Mouse (Mus musculus): ENCODE results near the gene Rgl2. TPM values are rescaled to one million over a fixed set of nuclear protein-coding genes. Genes with fewer than 3 reads are reported as not detected.
"Not testable (repeated sequence)": the region's sequence is repeated elsewhere in the genome, so short reads cannot be mapped to it uniquely, and the experiment has no call there.

The Rgl2 gene
- polyA plus RNA-seq, 1 experiment, result 20.1 TPM

- Histone ChIP-seq H3K4me3 (no peak overlapping the region), H3ac (ENCODE audit: control insufficient read depth, insufficient read length) (no peak overlapping the region), H3K36me3 (ENCODE audit: control insufficient read depth, insufficient read depth) (no peaks in the 10 kb centered on the region), H3K79me2 (ENCODE audit: control insufficient read depth, insufficient read depth) (peaks cover 27% of the 10 kb centered on the region), H3K4me2 (ENCODE audit: low read depth) (no peak overlapping the region), H3K27me3 (ENCODE audit: control insufficient read depth, insufficient read depth, insufficient read length) (no peaks in the 10 kb centered on the region)
- TF ChIP-seq POLR2AphosphoS2 (IDR thresholded peaks at IDR 0.05; ENCODE audit: insufficient read length, low read depth) (no peak), MYOD1 (IDR thresholded peaks at IDR 0.05; ENCODE audit: control insufficient read depth in 1 of 3, insufficient read length in 2 of 3, low read depth in 2 of 3) (no peak), SRF (IDR thresholded peaks at IDR 0.05; ENCODE audit: control insufficient read depth, insufficient read length, low read depth) (no peak), REST (IDR thresholded peaks at IDR 0.05; ENCODE audit: insufficient read depth, insufficient read length) (no peak), MYOG (IDR thresholded peaks at IDR 0.05; ENCODE audit: control insufficient read depth in 1 of 3, insufficient read depth in 1 of 3, insufficient read length in 2 of 3, low read depth in 2 of 3) (no peak), TCF12 (IDR thresholded peaks at IDR 0.05; ENCODE audit: insufficient read depth, poor library complexity, severe bottlenecking) (no peak), CEBPB (IDR thresholded peaks at IDR 0.05; ENCODE audit: insufficient read depth, poor library complexity, severe bottlenecking) (no peak), MAX (IDR thresholded peaks at IDR 0.05; ENCODE audit: low read depth) (no peak), E2F4 (IDR thresholded peaks at IDR 0.05; ENCODE audit: insufficient read depth) (no peak), POLR2A (IDR thresholded peaks at IDR 0.05; ENCODE audit: insufficient read length, low read depth) (no peak), USF1 (IDR thresholded peaks at IDR 0.05; ENCODE audit: low read depth) (no peak), TCF3 (IDR thresholded peaks at IDR 0.05; ENCODE audit: insufficient read length, low read depth) (no peak)
Measured at GRCm38 (mm10) chr17:33891357-33891756, 38.0 kb upstream of the Rgl2 start.

GRCm38 (mm10) chr17:33891892-33892291 is 37.5 kb upstream of the Rgl2 start:
- H3K36me3 ChIP-seq (ENCODE audit: control insufficient read depth, insufficient read depth); H3ac ChIP-seq (ENCODE audit: control insufficient read depth, insufficient read length); H3K4me2 ChIP-seq (ENCODE audit: low read depth); H3K4me3 ChIP-seq; H3K27me3 ChIP-seq (ENCODE audit: control insufficient read depth, insufficient read depth, insufficient read length): not testable (repeated sequence)
- peaks cover 27% of the 10 kb centered on the region for H3K79me2 ChIP-seq (ENCODE audit: control insufficient read depth, insufficient read depth)

DNA sequence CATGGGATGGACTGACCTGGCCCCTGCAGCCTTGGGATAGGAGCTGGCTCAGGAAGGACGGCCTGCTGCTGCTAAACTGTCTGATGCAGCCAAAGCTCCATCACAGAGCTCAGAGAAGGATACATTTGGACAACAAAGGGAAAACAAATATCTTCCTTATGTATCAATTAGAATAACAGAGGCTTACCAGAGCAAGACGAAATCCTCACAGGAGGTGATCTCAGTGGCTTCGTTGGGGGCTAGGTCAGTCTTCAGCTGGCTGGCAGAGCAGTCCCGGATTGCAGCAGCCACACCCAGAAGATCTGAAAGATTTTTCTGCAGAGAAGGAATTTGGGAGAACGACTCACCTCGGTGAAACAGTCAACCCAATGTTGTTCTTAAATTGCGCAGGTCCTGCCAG is 36.9 kb upstream of the Rgl2 start:
- no peak for TF ChIP-seq MYOD1 (IDR thresholded peaks at IDR 0.05; ENCODE audit: control insufficient read depth in 1 of 3, insufficient read length in 2 of 3, low read depth in 2 of 3)
- TF ChIP-seq TCF12 (IDR thresholded peaks at IDR 0.05; ENCODE audit: insufficient read depth, poor library complexity, severe bottlenecking), result no peak
- TF ChIP-seq USF1 (IDR thresholded peaks at IDR 0.05; ENCODE audit: low read depth), result no peak
- no peak for TF ChIP-seq SRF (IDR thresholded peaks at IDR 0.05; ENCODE audit: control insufficient read depth, insufficient read length, low read depth)
- TF ChIP-seq CEBPB (IDR thresholded peaks at IDR 0.05; ENCODE audit: insufficient read depth, poor library complexity, severe bottlenecking), result no peak
- TF ChIP-seq POLR2AphosphoS2 (IDR thresholded peaks at IDR 0.05; ENCODE audit: insufficient read length, low read depth), result no peak
- no peak for TF ChIP-seq E2F4 (IDR thresholded peaks at IDR 0.05; ENCODE audit: insufficient read depth)
- no peak for TF ChIP-seq POLR2A (IDR thresholded peaks at IDR 0.05; ENCODE audit: insufficient read length, low read depth)
- no peak for TF ChIP-seq REST (IDR thresholded peaks at IDR 0.05; ENCODE audit: insufficient read depth, insufficient read length)
- no peak for TF ChIP-seq MYOG (IDR thresholded peaks at IDR 0.05; ENCODE audit: control insufficient read depth in 1 of 3, insufficient read depth in 1 of 3, insufficient read length in 2 of 3, low read depth in 2 of 3)
- peaks cover 24% of the 10 kb centered on the region for H3K79me2 ChIP-seq (ENCODE audit: control insufficient read depth, insufficient read depth)
- no peaks in the 10 kb centered on the region for H3K27me3 ChIP-seq (ENCODE audit: control insufficient read depth, insufficient read depth, insufficient read length)
- H3K4me2 ChIP-seq (ENCODE audit: low read depth), result no peak overlapping the region
- H3K4me3 ChIP-seq, result no peak overlapping the region
- H3K36me3 ChIP-seq (ENCODE audit: control insufficient read depth, insufficient read depth), result no peaks in the 10 kb centered on the region
- no peak overlapping the region for H3ac ChIP-seq (ENCODE audit: control insufficient read depth, insufficient read length)

DNA sequence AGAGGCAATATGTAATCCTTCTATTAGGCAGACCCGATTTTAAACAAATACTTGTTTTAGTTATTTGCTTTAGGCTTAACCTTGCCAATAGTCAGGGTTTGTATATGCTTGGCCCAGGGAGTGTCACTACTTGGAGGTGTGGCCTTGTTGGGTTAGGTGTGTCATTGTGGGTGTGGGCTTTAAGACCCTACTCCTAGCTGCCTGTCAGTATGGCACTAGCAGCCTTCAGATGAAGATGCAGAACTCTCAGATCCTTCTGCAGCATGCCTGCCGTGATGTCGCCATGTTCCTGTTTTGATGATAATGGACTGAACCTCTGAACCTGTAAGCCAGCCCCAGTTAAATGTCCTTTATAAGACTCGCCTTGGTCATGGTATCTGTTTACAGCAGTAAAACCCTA is 36.3 kb upstream of the Rgl2 start:
- not testable (repeated sequence) for H3ac ChIP-seq (ENCODE audit: control insufficient read depth, insufficient read length); H3K4me3 ChIP-seq; H3K27me3 ChIP-seq (ENCODE audit: control insufficient read depth, insufficient read depth, insufficient read length)

GRCm38 (mm10) chr17:33897114-33897794 is 32.1 kb upstream of the Rgl2 start:
- no peak for TF ChIP-seq CEBPB (IDR thresholded peaks at IDR 0.05; ENCODE audit: insufficient read depth, poor library complexity, severe bottlenecking)
- no peak for TF ChIP-seq USF1 (IDR thresholded peaks at IDR 0.05; ENCODE audit: low read depth)
- no peak for TF ChIP-seq POLR2AphosphoS2 (IDR thresholded peaks at IDR 0.05; ENCODE audit: insufficient read length, low read depth)
- TF ChIP-seq MAX (IDR thresholded peaks at IDR 0.05; ENCODE audit: low read depth), result no peak
- TF ChIP-seq REST (IDR thresholded peaks at IDR 0.05; ENCODE audit: insufficient read depth, insufficient read length), result no peak
- TF ChIP-seq SRF (IDR thresholded peaks at IDR 0.05; ENCODE audit: control insufficient read depth, insufficient read length, low read depth), result no peak
- no peak for TF ChIP-seq TCF12 (IDR thresholded peaks at IDR 0.05; ENCODE audit: insufficient read depth, poor library complexity, severe bottlenecking)
- no peak for TF ChIP-seq MYOG (IDR thresholded peaks at IDR 0.05; ENCODE audit: control insufficient read depth in 1 of 3, insufficient read depth in 1 of 3, insufficient read length in 2 of 3, low read depth in 2 of 3)
- Histone ChIP-seq H3K27me3 (ENCODE audit: control insufficient read depth, insufficient read depth, insufficient read length) (no peaks in the 10 kb centered on the region), H3K4me2 (ENCODE audit: low read depth) (no peak overlapping the region), H3K36me3 (ENCODE audit: control insufficient read depth, insufficient read depth) (no peaks in the 10 kb centered on the region), H3ac (ENCODE audit: control insufficient read depth, insufficient read length) (no peak overlapping the region), H3K79me2 (ENCODE audit: control insufficient read depth, insufficient read depth) (no peaks in the 10 kb centered on the region), H3K4me3 (no peak overlapping the region)

More for the DNA sequence above, 36.3 kb upstream of the Rgl2 start:
- H3K79me2 ChIP-seq (ENCODE audit: control insufficient read depth, insufficient read depth), result peaks cover 18% of the 10 kb centered on the region
- H3K36me3 ChIP-seq (ENCODE audit: control insufficient read depth, insufficient read depth); H3K4me2 ChIP-seq (ENCODE audit: low read depth): not testable (repeated sequence)

- H3K79me2 ChIP-seq (ENCODE audit: control insufficient read depth, insufficient read depth); H3ac ChIP-seq (ENCODE audit: control insufficient read depth, insufficient read length); H3K27me3 ChIP-seq (ENCODE audit: control insufficient read depth, insufficient read depth, insufficient read length); H3K4me2 ChIP-seq (ENCODE audit: low read depth); H3K36me3 ChIP-seq (ENCODE audit: control insufficient read depth, insufficient read depth); H3K4me3 ChIP-seq: not testable (repeated sequence)
Measured at GRCm38 (mm10) chr17:33898193-33898592, 31.1 kb upstream of the Rgl2 start.

All from myocyte (in vitro differentiated cells).